Mouse (Mus musculus) hindbrain, embryonic 10.5 days (tissue): Measurements from ENCODE around the gene Srgap2. TPM values are rescaled to one million over a fixed set of nuclear protein-coding genes. Genes with fewer than 3 reads are reported as not detected.

Source experiments
- DNase-seq: peaks from one replicate; pipeline ENCODE4 v3.0.0-alpha.2; 2017; ENCODE audit warnings: low spot score
- H3K27ac ChIP-seq: fragments of 300-500 bp; sonication (generic); 2 replicates; pipeline ENCODE4 v1.5.1; 2016; ENCODE audit warnings: mild to moderate bottlenecking, moderate library complexity
- H3K27me3 ChIP-seq: fragments of 300-500 bp; sonication (generic); 2 replicates; pipeline ENCODE4 v1.6.1; 2016; ENCODE audit warnings: mild to moderate bottlenecking; ENCODE audit not compliant: poor library complexity, insufficient read depth, severe bottlenecking
- H3K36me3 ChIP-seq: fragments of 300-500 bp; sonication (generic); 2 replicates; pipeline ENCODE4 v1.6.1; 2016; ENCODE audit warnings: mild to moderate bottlenecking, moderate library complexity
- H3K4me1 ChIP-seq: fragments of 300-500 bp; sonication (generic); replicated peaks from 2 replicates; pipeline ENCODE4 v1.6.1; 2016; ENCODE audit warnings: mild to moderate bottlenecking
- H3K4me3 ChIP-seq: fragments of 300-500 bp; sonication (generic); 2 replicates; pipeline ENCODE4 v1.5.1; 2016; ENCODE audit warnings: mild to moderate bottlenecking, moderate library complexity
- H3K9me3 ChIP-seq: fragments of 300-500 bp; sonication (generic); 2 replicates; pipeline ENCODE4 v1.6.1; 2016; ENCODE audit warnings: mild to moderate bottlenecking, moderate library complexity
- WGBS: fragments of 180-500 bp; shearing (Covaris S2); methylation state at CpG from one replicate; pipeline ENCODE4 v1.1.7; 2016; 5-methylcytosine and 5-hydroxymethylcytosine counted together
- polyA plus RNA-seq: library from polyadenylated mRNA; unstranded; fragments of >200 nt; fragmentation: Nextera tagmentation; extraction: Ambion mirVana; gene quantifications from 2 replicates; pipeline ENCODE4 v1.2.1, GENCODE M21; 2016

Gene Srgap2
- polyA plus RNA-seq, 1 experiment from 2014 or later = 17.2 TPM

GRCm38 (mm10) chr1:131546798-131547690 is 19.9 kb upstream of the Srgap2 start:
- 81% methylated on average over 13 of the region's 13 CpGs for WGBS
- no peak overlapping the region for H3K27ac ChIP-seq
- peaks cover 8% of the 10 kb centered on the region for H3K4me1 ChIP-seq

GRCm38 (mm10) chr1:131543886-131544565 is 16.9 kb upstream of the Srgap2 start:
- no peak overlapping the region for H3K27ac ChIP-seq
- no peaks in the 10 kb centered on the region for H3K27me3 ChIP-seq
- H3K4me3 ChIP-seq = no peak overlapping the region
- H3K4me1 ChIP-seq = peaks cover 22% of the 10 kb centered on the region
- H3K36me3 ChIP-seq = peaks cover 10% of the 10 kb centered on the region; the same call in 1 of the 2 replicates
- no peak for DNase-seq
- 88% methylated on average over 7 of the region's 7 CpGs for WGBS
- H3K9me3 ChIP-seq = no peaks in the 10 kb centered on the region

More at GRCm38 (mm10) chr1:131546798-131547690, 19.9 kb upstream of the Srgap2 start:
- Histone ChIP-seq H3K4me3 (no peak overlapping the region), H3K27me3 (no peaks in the 10 kb centered on the region), H3K36me3 (no peaks in the 10 kb centered on the region), H3K9me3 (no peaks in the 10 kb centered on the region)
- DNase-seq = no peak

- Histone ChIP-seq H3K27me3 (no peaks in the 10 kb centered on the region), H3K4me3 (no peak overlapping the region), H3K9me3 (no peaks in the 10 kb centered on the region), H3K27ac (no peak overlapping the region), H3K4me1 (peaks cover 15% of the 10 kb centered on the region; the same call in 1 of the 2 replicates), H3K36me3 (peaks cover 27% of the 10 kb centered on the region)
- WGBS = 93% methylated on average over 5 of the region's 5 CpGs
- no peak for DNase-seq
Observed at GRCm38 (mm10) chr1:131541903-131542302, 14.8 kb upstream of the Srgap2 start.

GRCm38 (mm10) chr1:131541431-131541830 is 14.3 kb upstream of the Srgap2 start:
- Histone ChIP-seq H3K9me3 (no peaks in the 10 kb centered on the region), H3K27ac (peak overlapping the region; percentile 29; the same call in 1 of the 2 replicates), H3K4me1 (peaks cover 15% of the 10 kb centered on the region; the same call in 1 of the 2 replicates), H3K4me3 (no peak overlapping the region), H3K36me3 (peaks cover 32% of the 10 kb centered on the region), H3K27me3 (no peaks in the 10 kb centered on the region)
- WGBS = 59% methylated on average over 3 of the region's 3 CpGs
- DNase-seq = no peak

GRCm38 (mm10) chr1:131540795-131541194 is 13.6 kb upstream of the Srgap2 start:
- Histone ChIP-seq H3K27me3 (no peaks in the 10 kb centered on the region), H3K36me3 (peaks cover 33% of the 10 kb centered on the region), H3K27ac (no peak overlapping the region; the same call in 1 of the 2 replicates), H3K4me1 (peaks cover 15% of the 10 kb centered on the region; the same call in 1 of the 2 replicates), H3K9me3 (no peaks in the 10 kb centered on the region), H3K4me3 (no peak overlapping the region)
- 40% methylated on average over 5 of the region's 5 CpGs for WGBS
- DNase-seq = peak; percentile 23

GRCm38 (mm10) chr1:131539771-131540170 is 12.6 kb upstream of the Srgap2 start:
- H3K4me1 ChIP-seq = peaks cover 15% of the 10 kb centered on the region; the same call in 1 of the 2 replicates
- WGBS = 91% methylated on average over 4 of the region's 4 CpGs
- DNase-seq = no peak

GRCm38 (mm10) chr1:131528561-131529166 is 1.5 kb upstream of the Srgap2 start:
- peak overlapping the region; percentile 87 for H3K4me3 ChIP-seq
- H3K4me1 ChIP-seq = peaks cover 56% of the 10 kb centered on the region
- 2% methylated on average over 9 of the region's 9 CpGs for WGBS
- peak overlapping the region; percentile 96 for H3K27ac ChIP-seq
- peaks cover 5% of the 10 kb centered on the region for H3K36me3 ChIP-seq
- H3K27me3 ChIP-seq = no peaks in the 10 kb centered on the region
- no peaks in the 10 kb centered on the region for H3K9me3 ChIP-seq
- peak; percentile 13 for DNase-seq

More at GRCm38 (mm10) chr1:131539771-131540170, 12.6 kb upstream of the Srgap2 start:
- H3K4me3 ChIP-seq = no peak overlapping the region
- H3K9me3 ChIP-seq = no peaks in the 10 kb centered on the region
- H3K27me3 ChIP-seq = no peaks in the 10 kb centered on the region
- H3K27ac ChIP-seq = no peak overlapping the region
- H3K36me3 ChIP-seq = peaks cover 40% of the 10 kb centered on the region

GRCm38 (mm10) chr1:131528081-131528507 is 942 bp upstream of the Srgap2 start:
- peaks cover 5% of the 10 kb centered on the region; the same call in 1 of the 2 replicates for H3K36me3 ChIP-seq
- H3K9me3 ChIP-seq = no peaks in the 10 kb centered on the region
- peaks cover 62% of the 10 kb centered on the region for H3K4me1 ChIP-seq
- no peaks in the 10 kb centered on the region for H3K27me3 ChIP-seq
- under 1% methylated on average over 34 of the region's 34 CpGs for WGBS
- DNase-seq = no peak
- H3K27ac ChIP-seq = peak overlapping the region; percentile 96
- peak overlapping the region; percentile 87 for H3K4me3 ChIP-seq

GRCm38 (mm10) chr1:131526371-131527270 is 531 bp downstream of the Srgap2 start:
- no peaks in the 10 kb centered on the region for H3K27me3 ChIP-seq
- peaks cover 70% of the 10 kb centered on the region for H3K4me1 ChIP-seq
- DNase-seq = peak; percentile 79
- peak overlapping the region; percentile 87 for H3K4me3 ChIP-seq
- peak overlapping the region; percentile 96 for H3K27ac ChIP-seq
- peaks cover 5% of the 10 kb centered on the region; the same call in 1 of the 2 replicates for H3K36me3 ChIP-seq
- no peaks in the 10 kb centered on the region for H3K9me3 ChIP-seq
- WGBS = under 1% methylated on average over 81 of the region's 81 CpGs

GRCm38 (mm10) chr1:131525586-131526271 is 1.4 kb downstream of the Srgap2 start:
- Histone ChIP-seq H3K4me1 (peaks cover 65% of the 10 kb centered on the region), H3K27ac (peak overlapping the region; percentile 96), H3K9me3 (no peaks in the 10 kb centered on the region), H3K36me3 (peaks cover 5% of the 10 kb centered on the region; the same call in 1 of the 2 replicates), H3K27me3 (no peaks in the 10 kb centered on the region), H3K4me3 (peak overlapping the region; percentile 87)
- peak; percentile 66 for DNase-seq
- WGBS = under 1% methylated on average over 41 of the region's 41 CpGs

- DNase-seq = peak; percentile 58
- Histone ChIP-seq H3K9me3 (no peaks in the 10 kb centered on the region), H3K27ac (peak overlapping the region; percentile 96), H3K4me3 (peak overlapping the region; percentile 87), H3K27me3 (no peaks in the 10 kb centered on the region), H3K4me1 (peaks cover 59% of the 10 kb centered on the region), H3K36me3 (peaks cover 5% of the 10 kb centered on the region; the same call in 1 of the 2 replicates)
- under 1% methylated on average over 26 of the region's 26 CpGs for WGBS
Observed at GRCm38 (mm10) chr1:131525101-131525585, 2.0 kb downstream of the Srgap2 start.
